In genomic region chr6:91117149-91117548, GRCm38 (mm10) we compare ENCODE assay signal across 8 mouse cellular contexts. TPM values are rescaled to one million over a fixed set of nuclear protein-coding genes. Genes with fewer than 3 reads are reported as not detected.
DNase-seq lines count a peak whose midpoint lies in the region; ATAC-seq and TF ChIP-seq lines count a peak whose summit lies in the region.

No protein-coding gene starts in this region.

- peak overlapping the region; percentile 98 for H3K4me2 ChIP-seq in kidney, embryonic 16.5 days (replicated peaks; ENCODE audit: low read depth, low read length)
- peak overlapping the region; percentile 99 for H3K4me2 ChIP-seq in intestine, embryonic 15.5 days (replicated peaks)
- H3K4me2 ChIP-seq in neural tube, embryonic 12.5 days (replicated peaks) = peak overlapping the region; percentile 94

- H3K9ac ChIP-seq in kidney, embryonic 16.5 days (replicated peaks; ENCODE audit: low read length) = peak overlapping the region; percentile 79
- peak overlapping the region; percentile 72; the same call in 1 of the 2 replicates for H3K9ac ChIP-seq in intestine, embryonic 15.5 days
- H3K9ac ChIP-seq in neural tube, embryonic 12.5 days = peak overlapping the region; percentile 82; the same call in 1 of the 2 replicates

- TF ChIP-seq CTCF in E14TG2a.4 (conservative IDR thresholded peaks at IDR 0.05; ENCODE audit: low read length) = no peak; the same call in 1 of the 2 replicates

- H3K4me1 ChIP-seq in kidney, embryonic 16.5 days (ENCODE audit: insufficient read depth, low read length) = peaks cover 28% of the 10 kb centered on the region
- H3K4me1 ChIP-seq in E14TG2a.4 (replicated peaks; ENCODE audit: low read depth, low read length) = peaks cover 41% of the 10 kb centered on the region
- peaks cover 26% of the 10 kb centered on the region for H3K4me1 ChIP-seq in intestine, embryonic 15.5 days (replicated peaks)
- peaks cover 20% of the 10 kb centered on the region for H3K4me1 ChIP-seq in neural tube, embryonic 12.5 days

- peak overlapping the region; percentile 68 for H3K4me3 ChIP-seq in kidney, embryonic 16.5 days (ENCODE audit: low read length)
- peak overlapping the region; percentile 82 for H3K4me3 ChIP-seq in E14TG2a.4 (replicated peaks; ENCODE audit: low read length)
- peak overlapping the region; percentile 70 for H3K4me3 ChIP-seq in intestine, embryonic 15.5 days (replicated peaks)
- peak overlapping the region; percentile 63 for H3K4me3 ChIP-seq in neural tube, embryonic 12.5 days

- ATAC-seq in kidney, embryonic 16.5 days (ENCODE audit: low FRiP score, low TSS enrichment) = peak; percentile 32
- peak; percentile 42 for ATAC-seq in intestine, embryonic 15.5 days
- ATAC-seq in neural tube, embryonic 12.5 days (ENCODE audit: low FRiP score, low read depth) = peak; percentile 49; the same call in 1 of the 2 replicates
- no peak for ATAC-seq in activated CD4-positive, CD25-positive, alpha-beta regulatory T cell, adult 4 months

- H3K27ac ChIP-seq in kidney, embryonic 16.5 days (ENCODE audit: low read length) = peak overlapping the region; percentile 54; the same call in 1 of the 2 replicates
- 0 out of 2 replicates have a peak overlapping the region, but pooled peaks have one; percentile 58 for H3K27ac ChIP-seq in intestine, embryonic 15.5 days
- no peak overlapping the region for H3K27ac ChIP-seq in neural tube, embryonic 12.5 days

- no peaks in the 10 kb centered on the region for H3K9me3 ChIP-seq in kidney, embryonic 16.5 days (ENCODE audit: low read length)
- H3K9me3 ChIP-seq in E14TG2a.4 (ENCODE audit: low read length) = peaks cover 8% of the 10 kb centered on the region
- no peaks in the 10 kb centered on the region for H3K9me3 ChIP-seq in intestine, embryonic 15.5 days
- no peaks in the 10 kb centered on the region; the same call in 1 of the 2 replicates for H3K9me3 ChIP-seq in neural tube, embryonic 12.5 days

- H3K36me3 ChIP-seq in kidney, embryonic 16.5 days (ENCODE audit: insufficient read depth, low read length) = no peaks in the 10 kb centered on the region
- H3K36me3 ChIP-seq in E14TG2a.4 (ENCODE audit: insufficient read depth, low read length) = no peaks in the 10 kb centered on the region
- no peaks in the 10 kb centered on the region for H3K36me3 ChIP-seq in intestine, embryonic 15.5 days
- H3K36me3 ChIP-seq in neural tube, embryonic 12.5 days = no peaks in the 10 kb centered on the region

- 2% methylated on average over 9 of the region's 9 CpGs for WGBS in kidney, embryonic 16.5 days
- 4% methylated on average over 9 of the region's 9 CpGs for WGBS in intestine, embryonic 15.5 days
- WGBS in neural tube, embryonic 12.5 days = 3% methylated on average over 9 of the region's 9 CpGs

- DNase-seq in kidney, adult 9 months = no peak
- DNase-seq in brain, adult 2 months (ENCODE audit: low read depth, low spot score) = peak; percentile 69
- DNase-seq in layer of hippocampus, postnatal 14 days (ENCODE audit: low spot score in 2 of 2) = no peak

- no peaks in the 10 kb centered on the region for H3K27me3 ChIP-seq in kidney, embryonic 16.5 days (ENCODE audit: insufficient read depth, low read length)
- no peaks in the 10 kb centered on the region for H3K27me3 ChIP-seq in E14TG2a.4 (ENCODE audit: insufficient read depth, low read length)
- no peaks in the 10 kb centered on the region for H3K27me3 ChIP-seq in intestine, embryonic 15.5 days (replicated peaks)
- 0 out of 2 replicates have a peak, but pooled peaks cover 3% of the 10 kb centered on the region for H3K27me3 ChIP-seq in neural tube, embryonic 12.5 days (replicated peaks)

RNA-seq across cellular contexts. Expression of gene Nup210, which starts 0.5 kb away (rescaled TPM):
- 26.4 and 29.4 TPM in 2 replicates for polyA plus RNA-seq in kidney, embryonic 16.5 days (2015; fragmentation: Nextera tagmentation; extraction: Ambion mirVana)
- polyA plus RNA-seq in intestine, embryonic 15.5 days (2015; fragmentation: Nextera tagmentation; extraction: Ambion mirVana) = 18.2 and 19.4 TPM in 2 replicates
- polyA plus RNA-seq in neural tube, embryonic 12.5 days (2016; fragmentation: Nextera tagmentation; extraction: Ambion mirVana) = 15.1 and 17.1 TPM in 2 replicates
- polyA plus RNA-seq in activated CD4-positive, CD25-positive, alpha-beta regulatory T cell, adult 4 months (2017; shearing (Covaris generic)) = 10 to 100 TPM; 61.6 to 82.1 TPM
- total RNA-seq in layer of hippocampus, postnatal 14 days (2021) = 10 to 100 TPM; 26.2 to 30.0 TPM

RNA-seq across cellular contexts. Expression of gene Hdac11, which starts 39.3 kb away (rescaled TPM):
- polyA plus RNA-seq in kidney, embryonic 16.5 days (2015; fragmentation: Nextera tagmentation; extraction: Ambion mirVana) = 15.5 and 15.7 TPM in 2 replicates
- polyA plus RNA-seq in intestine, embryonic 15.5 days (2015; fragmentation: Nextera tagmentation; extraction: Ambion mirVana) = 8.7 and 10.4 TPM in 2 replicates
- 19.1 and 20.5 TPM in 2 replicates for polyA plus RNA-seq in neural tube, embryonic 12.5 days (2016; fragmentation: Nextera tagmentation; extraction: Ambion mirVana)
- polyA plus RNA-seq in activated CD4-positive, CD25-positive, alpha-beta regulatory T cell, adult 4 months (2017; shearing (Covaris generic)) = 1 to 10 TPM in 1 of 2 experiments, under 1 TPM in 1; 0.54 to 1.3 TPM
- total RNA-seq in layer of hippocampus, postnatal 14 days (2021) = 100 to 1,000 TPM; 112 to 113 TPM
